Mouse (Mus musculus) testis, adult 2 months (tissue): Measurements from ENCODE around the gene Tdrd5. TPM values are rescaled to one million over a fixed set of nuclear protein-coding genes. Genes with fewer than 3 reads are reported as not detected.
A peak's percentile ranks its signal among the peaks of the same experiment; 100 is the strongest.

ENCODE experiments used
- H3K27ac ChIP-seq: fragments of 200-500 bp; 2 replicates; pipeline ENCODE4 v1.5.1; 2012; ENCODE audit warnings: low read depth, low read length; ENCODE audit not compliant: control insufficient read depth, insufficient read depth
- H3K27me3 ChIP-seq: fragments of 200-500 bp; 2 replicates; pipeline ENCODE4 v1.6.1; 2012; ENCODE audit warnings: mild to moderate bottlenecking, low read length, moderate library complexity; ENCODE audit not compliant: control insufficient read depth, insufficient read depth
- H3K36me3 ChIP-seq: fragments of 200-500 bp; 2 replicates; pipeline ENCODE4 v1.6.1; 2012; ENCODE audit warnings: mild to moderate bottlenecking, low read length; ENCODE audit not compliant: control insufficient read depth, insufficient read depth
- H3K4me1 ChIP-seq: fragments of 200-500 bp; 2 replicates; pipeline ENCODE4 v1.6.1; 2012; ENCODE audit warnings: low read length; ENCODE audit not compliant: control insufficient read depth, insufficient read depth
- H3K4me3 ChIP-seq: fragments of 200-500 bp; 2 replicates; pipeline ENCODE4 v1.5.1; 2012; ENCODE audit warnings: low read depth, mild to moderate bottlenecking, low read length, moderate library complexity, mixed read lengths; ENCODE audit not compliant: control insufficient read depth
- CTCF ChIP-seq: fragments of 200-500 bp; IDR thresholded peaks from 2 replicates; pipeline ENCODE4 v1.5.1; 2012; ENCODE audit warnings: low read depth, mild to moderate bottlenecking, inconsistent platforms, low read length, moderate library complexity; ENCODE audit not compliant: control insufficient read depth, insufficient read depth, insufficient replicate concordance
- POLR2A ChIP-seq: fragments of 200-500 bp; IDR thresholded peaks from 2 replicates; pipeline ENCODE4 v1.6.1; 2012; ENCODE audit warnings: low read depth, mild to moderate bottlenecking, inconsistent platforms, low read length, moderate library complexity; ENCODE audit not compliant: control insufficient read depth
- polyA plus RNA-seq: library from polyadenylated mRNA; depleted of rRNA; stranded (reverse); fragments of >200 nt; gene quantifications from 2 replicates; pipeline ENCODE4 v1.2.3, GENCODE M21; 2012

Tdrd5 gene
- polyA plus RNA-seq, 1 experiment = 26.3 TPM

- no peaks in the 10 kb centered on the region for H3K36me3 ChIP-seq
- no peak for TF ChIP-seq POLR2A
- no peak for TF ChIP-seq CTCF
- H3K27ac ChIP-seq = no peak overlapping the region
These were observed 73.0 kb downstream of the Tdrd5 start for GRCm38 (mm10) chr1:156230339-156231089.

GRCm38 (mm10) chr1:156229448-156229847 lies 74.0 kb downstream of the Tdrd5 start:
- H3K27ac ChIP-seq = no peak overlapping the region
- TF ChIP-seq POLR2A = no peak
- peak; percentile 57; the same call in 1 of the 2 replicates for TF ChIP-seq CTCF
- no peaks in the 10 kb centered on the region for H3K27me3 ChIP-seq
- no peaks in the 10 kb centered on the region for H3K36me3 ChIP-seq
- H3K4me1 ChIP-seq = no peaks in the 10 kb centered on the region
- no peak overlapping the region for H3K4me3 ChIP-seq

More at GRCm38 (mm10) chr1:156230339-156231089, 73.0 kb downstream of the Tdrd5 start:
- Histone ChIP-seq H3K27me3 (no peaks in the 10 kb centered on the region), H3K4me3 (no peak overlapping the region), H3K4me1 (no peaks in the 10 kb centered on the region)

GRCm38 (mm10) chr1:156228728-156229127 lies 74.7 kb downstream of the Tdrd5 start:
- no peak overlapping the region for H3K4me3 ChIP-seq
- no peaks in the 10 kb centered on the region for H3K27me3 ChIP-seq
- TF ChIP-seq CTCF (no peak), POLR2A (no peak)
- H3K27ac ChIP-seq = no peak overlapping the region
- H3K36me3 ChIP-seq = no peaks in the 10 kb centered on the region
- no peaks in the 10 kb centered on the region for H3K4me1 ChIP-seq

- no peaks in the 10 kb centered on the region for H3K4me1 ChIP-seq
- no peak overlapping the region for H3K27ac ChIP-seq
- TF ChIP-seq CTCF (no peak), POLR2A (no peak)
These were observed 76.6 kb downstream of the Tdrd5 start for GRCm38 (mm10) chr1:156226903-156227302.

GRCm38 (mm10) chr1:156222205-156223000 lies 81.1 kb downstream of the Tdrd5 start:
- TF ChIP-seq POLR2A (no peak), CTCF (no peak)
- H3K4me3 ChIP-seq = no peak overlapping the region

More at GRCm38 (mm10) chr1:156226903-156227302, 76.6 kb downstream of the Tdrd5 start:
- Histone ChIP-seq H3K36me3 (no peaks in the 10 kb centered on the region), H3K27me3 (no peaks in the 10 kb centered on the region), H3K4me3 (no peak overlapping the region)

GRCm38 (mm10) chr1:156221327-156221726 lies 82.1 kb downstream of the Tdrd5 start:
- H3K36me3 ChIP-seq = no peaks in the 10 kb centered on the region
- TF ChIP-seq CTCF = no peak
- H3K4me1 ChIP-seq = no peaks in the 10 kb centered on the region; the same call in 1 of the 2 replicates
- H3K27me3 ChIP-seq = no peaks in the 10 kb centered on the region
- no peak overlapping the region for H3K27ac ChIP-seq
- H3K4me3 ChIP-seq = no peak overlapping the region

More at GRCm38 (mm10) chr1:156222205-156223000, 81.1 kb downstream of the Tdrd5 start:
- H3K36me3 ChIP-seq = no peaks in the 10 kb centered on the region
- no peaks in the 10 kb centered on the region for H3K27me3 ChIP-seq
- no peak overlapping the region for H3K27ac ChIP-seq
- no peaks in the 10 kb centered on the region; the same call in 1 of the 2 replicates for H3K4me1 ChIP-seq

GRCm38 (mm10) chr1:156218573-156218972 lies 84.9 kb downstream of the Tdrd5 start:
- Histone ChIP-seq H3K27ac (no peak overlapping the region), H3K27me3 (no peaks in the 10 kb centered on the region), H3K4me3 (no peak overlapping the region), H3K4me1 (no peaks in the 10 kb centered on the region; the same call in 1 of the 2 replicates), H3K36me3 (no peaks in the 10 kb centered on the region)
- no peak for TF ChIP-seq POLR2A
- no peak for TF ChIP-seq CTCF

GRCm38 (mm10) chr1:156217941-156218340 lies 85.5 kb downstream of the Tdrd5 start:
- Histone ChIP-seq H3K27me3 (no peaks in the 10 kb centered on the region), H3K4me3 (no peak overlapping the region), H3K4me1 (no peaks in the 10 kb centered on the region; the same call in 1 of the 2 replicates), H3K36me3 (no peaks in the 10 kb centered on the region), H3K27ac (no peak overlapping the region)
- TF ChIP-seq POLR2A = no peak
- no peak for TF ChIP-seq CTCF
